Mouse (Mus musculus) MEL (cell line): ENCODE measurements around the gene Kidins220.

Source experiments
- CTCF ChIP-seq, 3 experiments: IDR thresholded peaks in 2 of 3; conservative IDR thresholded peaks in 1 of 3; 2 replicates each; pipeline ENCODE4 v1.5.1; 2011 to 2012; ENCODE audit warnings: low read length in 3 of 3, low read depth in 2 of 3, mild to moderate bottlenecking in 2 of 3, improper control_type of control experiment in 1 of 3, inconsistent platforms in 1 of 3, mixed read lengths in 1 of 3, moderate library complexity in 1 of 3; ENCODE audit not compliant: control insufficient read depth in 1 of 3, insufficient read depth in 1 of 3, poor library complexity in 1 of 3, severe bottlenecking in 1 of 3
- GATA1 ChIP-seq: IDR thresholded peaks from 2 replicates; pipeline ENCODE4 v1.6.1; 2011; ENCODE audit warnings: low read depth, low read length, improper control_type of control experiment
- USF1 ChIP-seq: IDR thresholded peaks from 2 replicates; pipeline ENCODE4 v1.6.1; 2014; ENCODE audit warnings: low read depth, mild to moderate bottlenecking, inconsistent platforms, low read length, improper control_type of control experiment, moderate library complexity

GRCm38 (mm10) chr12:25097210-25098160, 122.8 kb downstream of the Kidins220 start:
- TF ChIP-seq GATA1, result no peak
- no peak for TF ChIP-seq USF1
- TF ChIP-seq CTCF (IDR thresholded peaks at IDR 0.05 in 2 of 3, conservative IDR thresholded peaks at IDR 0.05 in 1 of 3; ENCODE audit: control insufficient read depth in 1 of 3, insufficient read depth in 1 of 3, low read depth in 2 of 3, low read length in 3 of 3, poor library complexity in 1 of 3, severe bottlenecking in 1 of 3), result no peak
